Mouse (Mus musculus) C2C12 (cell line): ENCODE results near the gene Hist1h2ab. TPM values are rescaled to one million over a fixed set of nuclear protein-coding genes. Genes with fewer than 3 reads are reported as not detected.
A peak's percentile ranks its signal among the peaks of the same experiment; 100 is the strongest.
"Not testable (repeated sequence)": the region's sequence is repeated elsewhere in the genome, so short reads cannot be mapped to it uniquely, and the experiment has no call there.

Experiments
- H3K27me3 ChIP-seq: one replicate; pipeline ENCODE4 v1.6.1; 2011; ENCODE audit not compliant: control insufficient read depth, insufficient read depth, insufficient read length
- H3K36me3 ChIP-seq: one replicate; pipeline ENCODE4 v1.6.1; 2011; ENCODE audit not compliant: control insufficient read depth, insufficient read depth
- H3K4me3 ChIP-seq: one replicate; pipeline ENCODE4 v1.5.1; 2011; ENCODE audit warnings: mild to moderate bottlenecking, control low read depth; ENCODE audit not compliant: poor library complexity, insufficient read depth, severe bottlenecking
- H3K79me2 ChIP-seq: one replicate; pipeline ENCODE4 v1.6.1; 2011; ENCODE audit not compliant: control insufficient read depth, insufficient read depth
- H3K79me3 ChIP-seq: one replicate; pipeline ENCODE4 v1.6.1; 2011; ENCODE audit warnings: low read depth, control low read depth
- H3ac ChIP-seq: one replicate; pipeline ENCODE3; 2011; ENCODE audit warnings: low read depth; ENCODE audit not compliant: control insufficient read depth, insufficient read length
- CEBPB ChIP-seq: IDR thresholded peaks from one replicate; pipeline ENCODE4 v1.6.1; 2011; ENCODE audit warnings: low read depth, mild to moderate bottlenecking, control low read depth, moderate library complexity
- CTCF ChIP-seq: IDR thresholded peaks from one replicate; pipeline ENCODE4 v1.5.1; 2011; ENCODE audit not compliant: control insufficient read depth, insufficient read depth, insufficient read length
- FOSL1 ChIP-seq: IDR thresholded peaks from one replicate; pipeline ENCODE4 v1.8.0; 2011; ENCODE audit warnings: mild to moderate bottlenecking, low read length; ENCODE audit not compliant: poor library complexity, insufficient read depth, severe bottlenecking
- MAX ChIP-seq: IDR thresholded peaks from one replicate; pipeline ENCODE4 v1.6.1; 2011; ENCODE audit warnings: mild to moderate bottlenecking, control low read depth
- MYOD1 ChIP-seq: IDR thresholded peaks from one replicate; pipeline ENCODE4 v1.6.1; 2011; ENCODE audit warnings: low read depth; ENCODE audit not compliant: control insufficient read depth, insufficient read length
- MYOG ChIP-seq: IDR thresholded peaks from one replicate; pipeline ENCODE4 v1.6.1; 2011; ENCODE audit not compliant: control insufficient read depth, insufficient read length; ENCODE audit errors: extremely low read depth
- USF1 ChIP-seq: IDR thresholded peaks from one replicate; pipeline ENCODE4 v1.6.1; 2011; ENCODE audit warnings: low read depth, mild to moderate bottlenecking, control low read depth, moderate library complexity
- polyA plus RNA-seq: library from polyadenylated mRNA; unstranded; fragments of >200 nt; fragmentation: generic; extraction: Trizol; gene quantifications from one replicate; pipeline ENCODE4 v1.2.1, GENCODE M21; 2012; ENCODE audit warnings: missing spikeins

Gene Hist1h2ab
- polyA plus RNA-seq, 1 experiment = 9.3 TPM

GRCm38 (mm10) chr13:23708654-23709053, 42.3 kb upstream of the Hist1h2ab start:
- no peak overlapping the region for H3K4me3 ChIP-seq
- no peaks in the 10 kb centered on the region for H3K79me3 ChIP-seq
- no peaks in the 10 kb centered on the region for H3K27me3 ChIP-seq
- no peak for TF ChIP-seq CEBPB
- no peak for TF ChIP-seq MAX
- TF ChIP-seq MYOG = no peak
- no peak for TF ChIP-seq CTCF
- TF ChIP-seq USF1 = no peak
- no peak for TF ChIP-seq FOSL1
- TF ChIP-seq MYOD1 = no peak
- no peaks in the 10 kb centered on the region for H3K36me3 ChIP-seq
- H3ac ChIP-seq = no peak overlapping the region
- H3K79me2 ChIP-seq = no peaks in the 10 kb centered on the region

- Histone ChIP-seq H3ac (peak overlapping the region; percentile 51), H3K4me3 (peak overlapping the region; percentile 31), H3K79me3 (no peaks in the 10 kb centered on the region), H3K27me3 (no peaks in the 10 kb centered on the region), H3K36me3 (no peaks in the 10 kb centered on the region), H3K79me2 (no peaks in the 10 kb centered on the region)
- no peak for TF ChIP-seq MYOG
- TF ChIP-seq MYOD1 = no peak
- TF ChIP-seq CTCF = no peak
- no peak for TF ChIP-seq USF1
- TF ChIP-seq FOSL1 = no peak
- TF ChIP-seq MAX = no peak
- no peak for TF ChIP-seq CEBPB
Measured at GRCm38 (mm10) chr13:23709714-23710373, 41.1 kb upstream of the Hist1h2ab start.

- Histone ChIP-seq H3K79me3 (no peaks in the 10 kb centered on the region), H3K4me3 (peak within 1 kb of the TSS; percentile 31), H3ac (peak within 1 kb of the TSS; percentile 51), H3K27me3 (no peaks in the 10 kb centered on the region), H3K79me2 (no peaks in the 10 kb centered on the region), H3K36me3 (no peaks in the 10 kb centered on the region)
- TF ChIP-seq MYOG (no peak), MAX (no peak), MYOD1 (no peak), FOSL1 (no peak), USF1 (no peak), CEBPB (no peak), CTCF (no peak)
Measured at GRCm38 (mm10) chr13:23710374-23711089, 40.4 kb upstream of the Hist1h2ab start, which contains the start of gene Hfe. Hfe (minus strand) TSS chr13:23710854.

GRCm38 (mm10) chr13:23716261-23717042, 34.5 kb upstream of the Hist1h2ab start:
- Histone ChIP-seq H3K27me3 (no peaks in the 10 kb centered on the region), H3ac (no peak overlapping the region)

GRCm38 (mm10) chr13:23717176-23717575, 33.8 kb upstream of the Hist1h2ab start:
- Histone ChIP-seq H3ac (no peak overlapping the region), H3K36me3 (no peaks in the 10 kb centered on the region), H3K4me3 (no peak overlapping the region), H3K79me2 (no peaks in the 10 kb centered on the region), H3K79me3 (no peaks in the 10 kb centered on the region), H3K27me3 (no peaks in the 10 kb centered on the region)
- no peak for TF ChIP-seq USF1
- no peak for TF ChIP-seq CEBPB
- TF ChIP-seq FOSL1 = no peak

More at GRCm38 (mm10) chr13:23716261-23717042, 34.5 kb upstream of the Hist1h2ab start:
- H3K36me3 ChIP-seq = no peaks in the 10 kb centered on the region
- H3K79me2 ChIP-seq = no peaks in the 10 kb centered on the region
- TF ChIP-seq USF1 = no peak
- TF ChIP-seq FOSL1 = no peak
- no peak for TF ChIP-seq MYOG
- TF ChIP-seq CEBPB = no peak
- TF ChIP-seq MYOD1 = no peak
- TF ChIP-seq CTCF = no peak
- TF ChIP-seq MAX = no peak
- no peaks in the 10 kb centered on the region for H3K79me3 ChIP-seq
- no peak overlapping the region for H3K4me3 ChIP-seq

GRCm38 (mm10) chr13:23717593-23718245, 33.2 kb upstream of the Hist1h2ab start:
- H3K36me3 ChIP-seq, H3K27me3 ChIP-seq, H3K79me3 ChIP-seq, H3K79me2 ChIP-seq, H3K4me3 ChIP-seq, H3ac ChIP-seq: not testable (repeated sequence)
